Mouse (Mus musculus): ENCODE data around the gene Trank1. TPM values are rescaled to one million over a fixed set of nuclear protein-coding genes. Genes with fewer than 3 reads are reported as not detected.

The Trank1 gene
- total RNA-seq (2021), result 10 to 100 TPM; 68.3 to 68.7 TPM
- long read RNA-seq, experiment 1, partial matches to known transcripts, result 6 of 6 reads
- long read RNA-seq, experiment 1, other reads (novel, unspliced or antisense), result 0 of 6 reads
- long read RNA-seq, experiment 2, partial matches to known transcripts, result 11 of 15 reads
- long read RNA-seq, experiment 2, other reads (novel, unspliced or antisense), result 4 of 15 reads

GRCm38 (mm10) chr9:111311031-111311842 lies at the start of gene Trank1:
Trank1 (plus strand) TSS chr9:111311739.
- peak; percentile 26 to 51 for DNase-seq (ENCODE audit: low spot score in 2 of 2)

GRCm38 (mm10) chr9:111267998-111268397 lies 43.5 kb upstream of the Trank1 start:
- DNase-seq (ENCODE audit: low spot score in 2 of 2), result no peak

GRCm38 (mm10) chr9:111270606-111271005 lies 40.9 kb upstream of the Trank1 start:
- DNase-seq (ENCODE audit: low spot score in 2 of 2), result no peak

GRCm38 (mm10) chr9:111271056-111271433 lies 40.5 kb upstream of the Trank1 start:
- DNase-seq (ENCODE audit: low spot score in 2 of 2), result peak in 1 of 2 experiments; percentile 38

GRCm38 (mm10) chr9:111271434-111272160 lies 39.9 kb upstream of the Trank1 start, which contains the start of the genes Mlh1 and Epm2aip1:
Mlh1 (minus strand) TSS chr9:111271791.
Epm2aip1 (plus strand) TSS chr9:111271929.
- DNase-seq (ENCODE audit: low spot score in 2 of 2), result peak; percentile 92 to 93

DNA sequence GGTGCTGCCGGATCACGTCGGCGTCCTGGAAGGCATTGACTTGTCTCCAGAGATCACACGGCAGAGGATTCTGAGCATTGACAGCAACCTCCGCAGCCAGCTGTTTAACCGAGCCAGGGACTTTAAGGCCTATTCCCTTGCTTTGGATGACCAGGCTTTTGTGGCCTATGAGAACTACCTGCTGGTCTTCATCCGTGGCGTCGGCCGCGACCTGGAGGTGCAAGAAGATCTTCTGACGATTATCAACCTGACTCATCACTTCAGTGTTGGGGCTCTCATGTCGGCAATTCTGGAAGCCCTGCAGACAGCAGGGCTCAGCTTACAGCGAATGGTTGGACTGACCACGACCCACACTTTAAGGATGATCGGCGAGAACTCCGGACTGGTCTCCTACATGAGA lies 39.2 kb upstream of the Trank1 start:
- peak in 1 of 2 experiments; percentile 6 for DNase-seq (ENCODE audit: low spot score in 2 of 2)

DNA sequence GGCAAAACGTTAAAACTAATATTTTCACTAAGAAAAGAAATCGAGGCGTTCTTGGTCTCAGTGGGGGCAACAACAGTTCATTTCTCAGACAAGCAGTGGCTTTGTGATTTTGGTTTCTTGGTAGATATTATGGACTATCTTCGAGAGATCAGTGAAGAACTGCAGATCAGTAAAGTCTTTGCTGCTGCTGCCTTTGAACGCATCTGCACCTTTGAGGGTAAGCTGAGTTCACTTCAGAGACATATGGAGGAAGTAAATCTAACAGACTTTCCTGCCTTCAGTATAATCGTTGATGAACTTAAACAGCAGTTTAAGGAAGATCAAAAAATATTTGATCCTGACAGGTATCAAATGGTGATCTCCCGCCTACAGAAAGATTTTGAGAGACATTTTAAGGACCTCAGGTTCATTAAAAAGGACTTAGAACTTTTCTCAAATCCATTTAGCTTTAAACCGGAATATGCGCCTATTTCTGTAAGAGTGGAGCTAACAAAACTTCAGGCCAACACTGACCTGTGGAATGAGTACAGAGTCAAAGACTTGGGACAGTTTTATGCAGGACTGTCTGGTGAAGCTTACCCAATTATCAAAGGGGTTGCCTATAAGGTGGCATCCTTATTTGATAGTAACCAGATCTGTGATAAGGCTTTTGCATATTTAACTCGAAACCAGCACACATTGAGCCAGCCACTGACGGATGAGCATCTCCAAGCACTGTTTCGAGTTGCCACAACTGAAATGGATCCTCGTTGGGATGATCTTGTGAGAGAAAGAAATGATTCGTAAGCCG lies 38.3 kb upstream of the Trank1 start:
- no peak for DNase-seq (ENCODE audit: low spot score in 2 of 2)

- no peak for DNase-seq (ENCODE audit: low spot score in 2 of 2)
Measured at GRCm38 (mm10) chr9:111273958-111274357, 37.6 kb upstream of the Trank1 start.

- DNase-seq (ENCODE audit: low spot score in 2 of 2), result no peak
Measured at GRCm38 (mm10) chr9:111275156-111275555, 36.4 kb upstream of the Trank1 start.

- DNase-seq (ENCODE audit: low spot score in 2 of 2), result no peak
Measured at GRCm38 (mm10) chr9:111285061-111285460, 26.5 kb upstream of the Trank1 start.

GRCm38 (mm10) chr9:111285676-111286075 lies 25.9 kb upstream of the Trank1 start:
- DNase-seq (ENCODE audit: low spot score in 2 of 2), result no peak

- no peak for DNase-seq (ENCODE audit: low spot score in 2 of 2)
Measured at GRCm38 (mm10) chr9:111286468-111286867, 25.1 kb upstream of the Trank1 start.

GRCm38 (mm10) chr9:111287956-111288355 lies 23.6 kb upstream of the Trank1 start:
- DNase-seq (ENCODE audit: low spot score in 2 of 2), result no peak

GRCm38 (mm10) chr9:111289294-111289831 lies 22.2 kb upstream of the Trank1 start:
- no peak for DNase-seq (ENCODE audit: low spot score in 2 of 2)

DNA sequence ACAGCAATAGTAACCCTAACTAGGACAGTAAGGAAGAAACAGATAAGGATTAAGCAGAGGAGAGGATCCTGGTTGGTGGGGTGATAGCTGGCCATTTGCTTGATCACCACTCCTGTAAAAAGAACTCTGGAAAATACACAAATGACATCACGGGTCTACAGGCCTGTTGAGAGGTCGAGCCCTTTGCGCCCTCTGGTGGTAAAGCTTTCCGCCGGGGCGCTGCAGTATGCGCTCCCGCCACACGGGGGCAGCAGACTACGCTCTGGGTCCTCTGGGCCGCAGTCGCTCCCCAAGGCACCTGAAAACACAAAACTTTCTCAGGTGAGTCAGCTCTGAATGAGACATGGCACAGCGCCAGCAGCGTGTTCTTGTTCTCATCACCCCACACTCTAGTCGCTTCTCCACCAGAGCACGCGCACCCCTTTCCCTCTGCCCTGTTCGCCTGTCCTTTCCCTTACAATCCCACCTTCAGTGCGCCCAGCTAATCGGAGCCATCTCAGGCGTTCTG lies 21.7 kb upstream of the Trank1 start:
- DNase-seq (ENCODE audit: low spot score in 2 of 2), result peak; percentile 79 to 95

GRCm38 (mm10) chr9:111290539-111291100 lies 20.9 kb upstream of the Trank1 start:
- DNase-seq (ENCODE audit: low spot score in 2 of 2), result no peak

GRCm38 (mm10) chr9:111293234-111293633 lies 18.3 kb upstream of the Trank1 start:
- no peak for DNase-seq (ENCODE audit: low spot score in 2 of 2)

GRCm38 (mm10) chr9:111294911-111295310 lies 16.6 kb upstream of the Trank1 start:
- no peak for DNase-seq (ENCODE audit: low spot score in 2 of 2)

GRCm38 (mm10) chr9:111295323-111295722 lies 16.2 kb upstream of the Trank1 start:
- DNase-seq (ENCODE audit: low spot score in 2 of 2), result no peak

DNA sequence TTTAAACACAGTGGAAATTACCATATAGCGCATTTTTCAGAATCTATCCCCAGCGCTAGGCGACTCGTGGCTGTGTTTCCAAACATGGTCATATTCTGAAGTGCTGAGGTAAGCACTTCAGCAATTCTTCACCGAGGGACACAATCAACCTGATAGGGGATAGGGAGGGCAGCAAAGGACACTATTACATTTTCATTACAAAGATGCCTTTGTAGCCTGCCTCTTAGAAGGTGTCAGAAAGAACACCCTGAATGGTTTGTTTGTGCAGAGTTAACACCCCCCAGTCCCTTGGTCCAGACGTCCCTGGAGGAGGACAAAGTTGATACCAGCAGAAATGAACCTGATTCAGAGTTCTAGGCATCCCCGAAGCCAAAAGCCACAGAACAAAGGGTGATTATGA lies 15.1 kb upstream of the Trank1 start:
- no peak for DNase-seq (ENCODE audit: low spot score in 2 of 2)
